Mouse (Mus musculus) layer of hippocampus, adult 11-12 months (tissue): Measurements from ENCODE around the gene E030018B13Rik.
A peak's percentile ranks its signal among the peaks of the same experiment; 100 is the strongest.

Experiments used
- DNase-seq: peaks from one replicate; pipeline ENCODE4 v3.0.0; 2022; ENCODE audit warnings: low spot score

Gene E030018B13Rik

GRCm38 (mm10) chr7:63916268-63916907, at the start of gene E030018B13Rik:
Gene E030018B13Rik, plus strand, starts transcription at chr7:63916857.
- no peak for DNase-seq

DNA sequence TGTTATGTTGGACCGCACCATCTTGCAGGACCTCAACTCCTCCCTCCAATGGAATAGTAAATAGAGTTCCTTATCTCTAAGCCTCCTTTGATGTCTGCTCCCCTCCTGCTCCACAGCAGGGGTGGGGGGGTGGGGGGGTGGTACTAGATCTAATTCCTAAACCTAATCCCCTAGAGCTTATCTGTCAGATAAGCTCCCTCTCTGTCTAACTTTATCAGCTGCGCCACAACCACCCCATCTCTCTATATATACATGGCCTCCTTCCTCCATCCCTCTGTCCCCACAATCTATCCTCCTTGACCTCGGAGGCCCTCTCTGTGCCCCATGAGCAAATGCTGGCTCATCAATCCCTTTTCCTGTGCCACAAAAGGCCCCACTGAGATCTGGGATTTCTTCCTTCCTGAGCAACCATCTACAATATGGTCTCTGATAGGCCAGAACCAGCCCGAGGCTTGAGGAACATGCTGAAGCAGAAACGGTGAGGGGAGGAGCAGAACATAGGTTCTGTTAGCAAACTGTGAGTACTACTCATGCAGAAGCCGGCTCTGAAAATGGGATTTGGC, 48.2 kb upstream of the E030018B13Rik start:
- no peak for DNase-seq

GRCm38 (mm10) chr7:63871698-63872097, 45.0 kb upstream of the E030018B13Rik start:
- DNase-seq: no peak

DNA sequence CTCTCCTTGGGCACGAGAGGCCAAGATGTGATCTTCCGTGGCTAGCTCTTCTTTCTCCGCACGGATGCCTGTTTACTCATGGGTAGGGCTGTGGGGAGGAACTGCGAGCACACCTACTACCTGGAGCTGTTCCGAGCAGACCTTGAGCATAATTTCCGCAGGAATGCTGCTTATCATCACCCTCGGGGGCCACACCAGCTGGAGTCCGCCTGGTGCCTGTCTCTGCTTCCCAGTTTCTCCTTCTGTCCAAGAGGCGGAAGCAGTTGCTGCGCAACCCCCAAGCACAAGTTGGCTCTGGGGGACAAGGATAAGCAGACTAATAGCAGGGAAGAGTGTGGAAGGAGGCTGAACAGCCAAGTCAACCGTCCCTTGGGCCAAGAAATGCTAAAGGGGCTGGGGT, 42.8 kb upstream of the E030018B13Rik start:
- DNase-seq: no peak

GRCm38 (mm10) chr7:63875686-63876085, 41.0 kb upstream of the E030018B13Rik start:
- DNase-seq: no peak

DNA sequence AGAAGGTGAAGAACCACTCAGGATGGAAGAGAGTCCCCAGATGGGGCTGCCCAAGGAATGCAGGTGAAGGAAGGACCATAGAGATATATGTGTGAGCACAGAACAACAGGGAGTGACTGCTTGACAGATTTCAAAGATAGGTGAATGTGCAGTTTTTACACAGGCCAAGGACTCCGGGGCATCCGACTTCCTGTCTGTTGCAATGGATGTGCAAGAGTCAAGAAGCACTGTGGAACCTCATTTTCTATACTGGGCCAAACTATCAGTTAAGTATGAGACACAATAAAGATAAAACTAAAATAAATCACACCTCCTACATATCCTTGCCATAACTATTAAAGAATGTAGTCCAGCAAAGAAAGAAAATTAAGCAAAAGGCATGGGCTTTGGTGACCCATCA, 40.0 kb upstream of the E030018B13Rik start:
- no peak for DNase-seq

- DNase-seq: no peak
Measured at GRCm38 (mm10) chr7:63877610-63878009, 39.0 kb upstream of the E030018B13Rik start.

DNA sequence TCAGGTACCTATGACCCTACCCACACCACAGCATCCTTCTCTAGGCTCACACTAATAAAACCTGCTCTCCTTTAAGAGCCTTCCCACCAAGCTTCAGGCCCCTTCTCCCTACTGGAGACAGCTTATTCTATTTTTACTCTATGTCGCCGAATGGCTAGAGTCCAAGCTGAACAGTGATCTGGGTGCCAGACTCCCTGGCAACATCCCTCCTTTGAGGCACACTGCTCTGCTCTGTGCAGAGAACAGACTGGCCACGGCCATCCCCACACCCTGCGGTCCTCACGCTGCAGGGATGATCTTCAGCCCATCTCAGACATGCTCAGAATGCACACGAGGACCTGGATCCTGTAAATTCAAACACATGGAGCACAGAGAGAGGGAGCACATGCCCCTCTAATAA, 37.1 kb upstream of the E030018B13Rik start:
- no peak for DNase-seq

DNA sequence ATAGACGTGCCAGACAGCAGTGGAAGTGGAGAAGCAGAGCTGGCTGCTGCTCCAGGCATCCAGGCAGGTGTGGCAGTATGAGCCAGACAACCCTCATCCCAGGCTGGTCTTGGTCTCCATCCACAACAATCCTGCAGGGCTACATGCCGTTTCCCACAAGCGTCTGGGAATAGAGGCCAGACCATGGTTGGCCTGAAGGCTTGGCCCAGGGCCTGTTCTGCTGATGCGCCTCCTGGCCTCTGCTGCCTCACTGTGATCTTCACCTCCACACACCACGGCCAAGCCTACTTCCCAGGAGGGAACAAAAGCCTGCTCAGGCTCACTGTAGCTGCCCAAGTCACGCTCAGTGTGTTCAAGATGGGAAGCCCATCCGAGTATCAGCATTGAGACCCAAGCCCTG, 33.9 kb upstream of the E030018B13Rik start:
- DNase-seq: no peak

DNA sequence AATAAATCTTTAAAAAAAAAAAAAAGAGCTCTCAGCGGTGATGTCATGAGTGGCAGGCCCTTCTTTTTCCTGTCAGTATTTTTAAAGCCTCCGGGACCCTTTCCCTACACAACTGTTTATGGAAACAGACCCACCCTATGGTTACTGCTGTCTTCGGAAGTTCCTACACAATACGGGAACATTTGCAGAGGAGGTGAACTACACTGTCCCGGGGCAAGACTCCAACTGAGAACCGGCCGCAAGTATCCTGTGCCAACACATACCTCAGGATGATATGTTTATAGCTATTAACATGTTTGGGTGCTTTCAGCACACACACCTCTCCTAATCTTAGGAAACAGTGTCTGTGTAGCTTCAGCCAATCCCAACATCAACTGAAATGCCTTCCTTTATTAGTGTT, 31.6 kb upstream of the E030018B13Rik start:
- DNase-seq: no peak

GRCm38 (mm10) chr7:63887034-63887551, 29.6 kb upstream of the E030018B13Rik start:
- no peak for DNase-seq

- no peak for DNase-seq
Measured at GRCm38 (mm10) chr7:63887602-63888123, 29.0 kb upstream of the E030018B13Rik start.

- DNase-seq: no peak
Measured at GRCm38 (mm10) chr7:63888674-63889073, 28.0 kb upstream of the E030018B13Rik start.

- no peak for DNase-seq
Measured at GRCm38 (mm10) chr7:63889116-63889975, 27.3 kb upstream of the E030018B13Rik start.

GRCm38 (mm10) chr7:63891488-63892075, 25.1 kb upstream of the E030018B13Rik start:
- DNase-seq: no peak

- DNase-seq: no peak
Measured at GRCm38 (mm10) chr7:63893201-63893600, 23.5 kb upstream of the E030018B13Rik start.

DNA sequence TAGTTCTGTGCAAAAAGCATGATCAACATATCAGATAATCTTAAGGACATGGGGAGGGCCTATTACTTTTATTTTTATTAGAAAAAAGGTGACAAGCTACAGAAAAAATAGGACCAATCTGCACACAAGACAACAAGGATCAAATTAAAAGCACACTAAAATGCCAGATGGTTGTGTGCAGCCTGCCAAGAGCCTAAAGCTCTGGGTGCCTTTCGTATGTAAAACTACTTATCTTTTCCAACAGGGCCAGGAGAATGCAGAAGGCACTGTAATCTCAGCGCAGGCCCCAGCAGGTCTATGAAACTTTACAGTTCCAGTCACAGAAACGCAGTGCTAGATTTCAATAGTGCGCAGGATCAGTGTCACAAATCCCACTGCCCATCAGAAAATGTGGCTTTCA, 22.9 kb upstream of the E030018B13Rik start:
- no peak for DNase-seq

DNA sequence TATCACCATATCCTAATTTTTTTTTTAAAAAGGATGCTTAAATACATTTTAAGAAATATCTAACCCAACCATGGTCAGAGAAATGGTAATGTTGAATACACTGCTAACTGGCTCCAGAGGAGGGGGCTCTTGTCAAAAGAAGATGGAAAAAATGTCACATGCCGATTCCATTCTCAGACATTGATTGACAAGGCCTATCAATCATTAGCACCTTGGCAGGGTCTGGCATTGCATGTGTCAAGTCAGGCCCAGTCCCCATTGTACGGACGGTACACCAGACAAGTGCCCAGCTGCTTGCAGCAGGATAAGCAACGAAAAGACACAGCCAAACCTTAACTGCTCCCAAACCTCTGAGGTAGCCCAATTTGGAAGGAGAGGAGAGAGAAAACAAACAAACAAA, 22.0 kb upstream of the E030018B13Rik start:
- no peak for DNase-seq

DNA sequence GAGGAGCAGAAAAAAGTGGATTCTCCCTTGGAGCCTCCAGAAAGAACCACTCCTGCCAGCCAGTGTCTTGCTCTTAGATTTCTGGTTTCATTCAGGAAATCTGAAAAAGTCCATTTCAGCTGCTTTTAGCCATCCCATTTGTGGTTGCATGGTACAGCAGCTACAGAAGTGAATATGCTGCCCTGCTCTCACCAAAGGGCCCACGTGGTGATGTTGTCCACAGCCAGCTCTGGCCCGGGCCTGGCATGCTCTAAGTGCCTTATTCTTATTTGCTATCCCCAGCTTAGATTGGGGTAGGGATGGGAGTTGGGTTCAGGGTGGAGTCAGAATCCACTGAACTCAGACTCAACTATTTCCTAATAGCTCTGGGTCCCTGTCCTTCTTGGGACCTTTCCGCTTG, 21.4 kb upstream of the E030018B13Rik start:
- DNase-seq: no peak

DNA sequence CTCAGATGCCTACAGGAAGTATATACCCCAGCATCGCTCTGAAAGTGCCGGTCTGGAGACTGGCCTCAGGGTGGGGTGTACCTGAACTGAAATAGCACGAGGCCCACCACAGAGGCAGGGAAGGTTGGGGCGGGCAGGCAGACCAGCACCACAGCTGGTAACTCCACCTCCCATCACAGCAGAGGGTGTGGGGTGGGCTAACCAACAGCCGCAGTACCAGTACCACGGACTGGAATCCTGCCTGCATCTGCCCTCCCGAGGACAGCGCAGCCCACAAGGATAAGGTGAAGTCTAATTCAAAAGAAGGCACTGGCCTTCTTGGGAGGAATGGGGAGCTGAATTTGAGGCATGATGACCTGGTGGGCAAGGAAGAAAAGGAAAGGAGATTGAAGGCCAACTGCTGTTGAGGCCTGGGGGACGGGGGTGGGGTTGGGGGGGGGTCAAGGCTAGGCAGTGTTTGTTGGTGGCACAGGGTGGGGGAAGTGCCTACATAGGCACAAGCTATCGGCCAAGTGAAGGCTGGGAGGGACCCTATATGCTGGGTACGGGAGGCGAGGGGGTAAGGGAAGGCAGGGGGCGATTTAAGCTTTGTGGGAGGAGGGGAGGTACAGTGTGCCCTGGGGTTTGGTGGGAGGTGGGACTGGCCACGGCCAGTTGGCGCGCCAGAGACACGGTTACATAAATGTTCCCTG, 20.2 kb upstream of the E030018B13Rik start:
- DNase-seq: no peak

DNA sequence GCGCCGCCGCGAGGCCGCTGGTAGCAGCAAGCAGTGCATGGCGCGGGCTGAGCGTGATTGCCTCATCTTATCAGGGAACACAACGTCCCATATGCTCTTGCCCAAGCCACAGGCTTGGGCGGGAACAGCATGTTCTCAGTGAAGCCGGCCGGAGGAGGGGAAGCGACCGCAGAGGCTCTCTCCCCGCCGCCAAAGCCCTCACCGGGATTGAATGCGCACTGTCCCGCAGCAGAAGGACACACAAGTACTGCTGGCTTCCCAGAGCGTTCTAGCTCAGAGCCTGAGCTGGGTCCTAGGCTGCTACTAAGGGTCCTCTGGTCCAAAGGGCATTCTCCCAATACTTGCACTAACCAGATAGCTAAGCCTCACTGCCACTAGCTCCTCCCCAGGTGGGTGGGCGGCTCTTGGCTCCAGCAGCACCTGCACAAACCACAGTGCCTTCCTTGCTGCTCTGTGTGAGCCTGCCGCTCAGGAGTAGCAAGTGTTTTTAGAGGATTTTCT, 19.6 kb upstream of the E030018B13Rik start:
- peak; percentile 96 for DNase-seq
